Mouse (Mus musculus): ENCODE measurements around the gene Ssbp3. TPM values are rescaled to one million over a fixed set of nuclear protein-coding genes. Genes with fewer than 3 reads are reported as not detected.

Ssbp3 gene
- polyA plus RNA-seq, 1 experiment from 2014 or later = 108 TPM

- Histone ChIP-seq H3K9ac (no peak overlapping the region), H3K27ac (0 out of 2 replicates have a peak overlapping the region, but pooled peaks have one; percentile 22), H3K36me3 (peaks cover 23% of the 10 kb centered on the region), H3K4me3 (replicated peaks) (no peak overlapping the region), H3K9me3 (replicated peaks) (no peaks in the 10 kb centered on the region), H3K4me1 (peaks cover 82% of the 10 kb centered on the region), H3K4me2 (no peak overlapping the region), H3K27me3 (no peaks in the 10 kb centered on the region)
- no peak for ATAC-seq (replicated peaks; ENCODE audit: low FRiP score)
Observed at GRCm38 (mm10) chr4:106953221-106953620, 42.7 kb downstream of the Ssbp3 start.

- H3K27ac ChIP-seq = no peak overlapping the region
- no peaks in the 10 kb centered on the region for H3K9me3 ChIP-seq (replicated peaks)
- no peak overlapping the region for H3K4me2 ChIP-seq
- H3K4me1 ChIP-seq = peaks cover 82% of the 10 kb centered on the region
- no peak overlapping the region for H3K4me3 ChIP-seq (replicated peaks)
- no peaks in the 10 kb centered on the region for H3K27me3 ChIP-seq
- no peak for ATAC-seq (replicated peaks; ENCODE audit: low FRiP score)
- H3K36me3 ChIP-seq = peaks cover 23% of the 10 kb centered on the region
- H3K9ac ChIP-seq = no peak overlapping the region
- WGBS = 87% methylated on average over 5 of the region's 5 CpGs
Observed at GRCm38 (mm10) chr4:106953760-106954159, 43.3 kb downstream of the Ssbp3 start.

DNA sequence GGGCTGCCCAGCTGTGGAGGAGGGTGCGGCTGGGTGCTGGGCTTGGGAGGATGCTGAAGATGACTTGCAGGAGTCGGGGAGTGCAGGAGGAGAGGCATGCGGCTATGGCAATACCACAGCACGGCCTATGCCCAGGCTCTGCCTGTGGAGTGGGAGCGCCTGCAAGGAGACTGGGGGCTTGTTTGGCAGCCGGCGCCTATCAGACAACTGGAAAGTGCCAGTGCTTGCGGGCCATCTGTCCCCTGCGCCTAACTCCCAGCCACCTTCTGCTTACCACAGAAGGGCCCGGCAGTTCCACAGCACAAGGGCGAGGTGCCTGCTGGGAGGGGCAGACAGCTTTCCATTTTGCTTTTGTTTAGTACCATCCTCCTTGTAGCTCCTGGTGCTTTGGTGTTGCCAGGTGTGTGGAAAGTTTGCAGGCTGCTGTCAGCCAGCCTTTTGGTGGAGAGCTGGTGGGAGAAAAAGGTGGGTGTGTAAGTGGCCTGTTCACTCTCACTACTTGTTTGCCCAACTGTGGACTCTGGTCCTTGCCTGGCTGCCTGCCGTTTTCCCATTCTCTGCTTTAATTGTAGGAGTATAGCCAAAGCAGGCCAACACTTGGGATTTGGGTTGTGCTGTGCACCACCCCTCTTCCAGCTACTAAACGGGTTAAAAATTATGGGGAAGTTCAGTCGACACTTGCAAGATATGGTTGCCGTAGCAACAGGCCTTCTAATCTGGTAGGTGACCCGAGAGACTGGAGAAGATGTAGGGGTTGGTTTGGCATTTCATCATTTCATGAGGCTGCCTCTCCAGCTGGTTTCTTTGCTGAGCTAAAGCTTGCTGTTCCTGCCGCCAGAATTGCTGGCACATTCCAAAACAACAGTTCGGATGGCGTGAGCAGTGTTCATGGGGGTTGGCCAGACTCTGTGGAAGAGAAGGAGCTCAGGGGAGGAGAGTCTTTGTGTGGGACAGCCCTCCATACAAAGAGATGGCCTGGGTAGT, 45.5 kb downstream of the Ssbp3 start:
- no peak overlapping the region for H3K4me3 ChIP-seq (replicated peaks)
- peak overlapping the region; percentile 30; the same call in 1 of the 2 replicates for H3K27ac ChIP-seq
- no peaks in the 10 kb centered on the region for H3K27me3 ChIP-seq
- peaks cover 76% of the 10 kb centered on the region for H3K4me1 ChIP-seq
- H3K9ac ChIP-seq = no peak overlapping the region
- ATAC-seq (replicated peaks; ENCODE audit: low FRiP score) = 0 out of 2 replicates have a peak, but pooled peaks have one; percentile 19
- 47% methylated on average over 19 of the region's 19 CpGs for WGBS
- H3K36me3 ChIP-seq = peaks cover 18% of the 10 kb centered on the region
- H3K9me3 ChIP-seq (replicated peaks) = no peaks in the 10 kb centered on the region
- no peak overlapping the region for H3K4me2 ChIP-seq

- peaks cover 72% of the 10 kb centered on the region for H3K4me1 ChIP-seq
- no peak overlapping the region for H3K4me2 ChIP-seq
- no peak overlapping the region for H3K27ac ChIP-seq
- 50% methylated on average over 2 of the region's 2 CpGs for WGBS
- ATAC-seq (replicated peaks; ENCODE audit: low FRiP score) = no peak
- peaks cover 20% of the 10 kb centered on the region for H3K36me3 ChIP-seq
- H3K9ac ChIP-seq = no peak overlapping the region
- H3K4me3 ChIP-seq (replicated peaks) = no peak overlapping the region
- H3K9me3 ChIP-seq (replicated peaks) = no peaks in the 10 kb centered on the region
- H3K27me3 ChIP-seq = no peaks in the 10 kb centered on the region
Observed at GRCm38 (mm10) chr4:106958117-106958516, 47.6 kb downstream of the Ssbp3 start.

DNA sequence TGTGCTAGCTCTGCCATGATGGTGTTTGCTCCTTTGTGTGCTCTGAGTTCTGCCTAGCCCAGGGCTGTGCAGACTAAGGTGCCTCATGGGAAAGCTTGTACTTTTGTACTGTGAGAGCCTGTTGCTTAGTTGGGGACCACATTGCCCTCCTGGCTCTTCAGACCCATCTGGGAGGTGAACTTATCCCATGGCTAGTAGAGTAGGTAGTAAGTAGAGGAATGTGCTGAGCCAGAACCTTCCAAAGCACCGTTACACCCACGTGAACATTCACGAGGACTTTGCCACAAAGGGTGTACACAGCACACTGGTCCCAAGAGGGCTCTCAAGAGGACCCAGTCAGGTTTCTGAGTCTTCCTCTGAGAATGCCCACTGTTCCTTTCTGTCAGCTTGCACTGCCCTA, 48.1 kb downstream of the Ssbp3 start:
- Histone ChIP-seq H3K9ac (no peak overlapping the region), H3K9me3 (replicated peaks) (no peaks in the 10 kb centered on the region), H3K4me1 (peaks cover 71% of the 10 kb centered on the region), H3K27me3 (no peaks in the 10 kb centered on the region), H3K4me3 (replicated peaks) (no peak overlapping the region), H3K36me3 (peaks cover 18% of the 10 kb centered on the region), H3K4me2 (no peak overlapping the region), H3K27ac (no peak overlapping the region)
- no peak for ATAC-seq (replicated peaks; ENCODE audit: low FRiP score)
- 71% methylated on average over 3 of the region's 3 CpGs for WGBS

- H3K9me3 ChIP-seq (replicated peaks) = no peaks in the 10 kb centered on the region
- WGBS = 46% methylated on average over 12 of the region's 12 CpGs
- no peak for ATAC-seq (replicated peaks; ENCODE audit: low FRiP score)
- H3K36me3 ChIP-seq = peaks cover 8% of the 10 kb centered on the region; the same call in 1 of the 2 replicates
- no peak overlapping the region for H3K4me3 ChIP-seq (replicated peaks)
- H3K27ac ChIP-seq = no peak overlapping the region
- H3K4me2 ChIP-seq = no peak overlapping the region
- no peaks in the 10 kb centered on the region for H3K27me3 ChIP-seq
- peaks cover 72% of the 10 kb centered on the region for H3K4me1 ChIP-seq
- H3K9ac ChIP-seq = no peak overlapping the region
Observed at GRCm38 (mm10) chr4:106959506-106960302, 49.2 kb downstream of the Ssbp3 start.

- ATAC-seq (replicated peaks; ENCODE audit: low FRiP score) = no peak
- H3K9ac ChIP-seq = no peak overlapping the region
- 88% methylated on average over 2 of the region's 2 CpGs for WGBS
- no peak overlapping the region for H3K27ac ChIP-seq
- H3K4me2 ChIP-seq = no peak overlapping the region
- H3K4me3 ChIP-seq (replicated peaks) = no peak overlapping the region
- H3K27me3 ChIP-seq = no peaks in the 10 kb centered on the region
- H3K36me3 ChIP-seq = peaks cover 10% of the 10 kb centered on the region; the same call in 1 of the 2 replicates
- peaks cover 72% of the 10 kb centered on the region for H3K4me1 ChIP-seq
- no peaks in the 10 kb centered on the region for H3K9me3 ChIP-seq (replicated peaks)
Observed at GRCm38 (mm10) chr4:106960476-106960875, 50.0 kb downstream of the Ssbp3 start.

GRCm38 (mm10) chr4:106961321-106961720, 50.8 kb downstream of the Ssbp3 start:
- Histone ChIP-seq H3K27me3 (no peaks in the 10 kb centered on the region), H3K9ac (no peak overlapping the region), H3K27ac (no peak overlapping the region), H3K9me3 (replicated peaks) (no peaks in the 10 kb centered on the region), H3K4me1 (peaks cover 65% of the 10 kb centered on the region), H3K36me3 (peaks cover 16% of the 10 kb centered on the region; the same call in 1 of the 2 replicates), H3K4me2 (no peak overlapping the region), H3K4me3 (replicated peaks) (no peak overlapping the region)
- 87% methylated on average over 1 of the region's 1 CpGs for WGBS
- ATAC-seq (replicated peaks; ENCODE audit: low FRiP score) = no peak

GRCm38 (mm10) chr4:106964356-106964755, 53.9 kb downstream of the Ssbp3 start:
- WGBS = 45% methylated on average over 9 of the region's 9 CpGs
- H3K4me3 ChIP-seq (replicated peaks) = no peak overlapping the region
- H3K27ac ChIP-seq = no peak overlapping the region
- H3K9ac ChIP-seq = no peak overlapping the region
- ATAC-seq (replicated peaks; ENCODE audit: low FRiP score) = peak; percentile 45; the same call in 1 of the 2 replicates
- H3K9me3 ChIP-seq (replicated peaks) = no peaks in the 10 kb centered on the region
- peaks cover 18% of the 10 kb centered on the region; the same call in 1 of the 2 replicates for H3K36me3 ChIP-seq
- peaks cover 45% of the 10 kb centered on the region for H3K4me1 ChIP-seq
- no peak overlapping the region for H3K4me2 ChIP-seq
- H3K27me3 ChIP-seq = no peaks in the 10 kb centered on the region

DNA sequence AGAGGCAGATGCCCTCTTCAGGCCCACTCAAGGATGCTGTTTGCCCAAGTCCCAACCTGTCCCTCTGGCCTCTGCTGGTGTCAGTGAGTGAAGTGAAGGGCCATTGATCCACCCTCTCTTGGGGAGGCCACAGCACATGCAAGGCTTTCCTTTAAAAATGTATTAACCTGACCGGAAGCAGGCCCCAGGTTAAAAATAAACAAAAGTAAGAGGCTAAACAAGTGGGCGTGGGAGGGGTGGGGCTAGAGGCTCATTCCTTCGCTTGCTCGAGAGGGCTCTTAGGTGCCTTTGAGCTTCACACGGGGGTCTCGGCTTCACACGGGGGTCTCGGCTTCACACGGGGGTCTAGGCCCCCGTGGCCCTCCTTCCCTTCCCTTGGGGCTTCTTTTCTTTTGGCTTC, 54.5 kb downstream of the Ssbp3 start:
- Histone ChIP-seq H3K36me3 (peaks cover 18% of the 10 kb centered on the region; the same call in 1 of the 2 replicates), H3K4me3 (replicated peaks) (no peak overlapping the region), H3K27me3 (no peaks in the 10 kb centered on the region), H3K27ac (peak overlapping the region; percentile 18; the same call in 1 of the 2 replicates), H3K9ac (no peak overlapping the region), H3K4me1 (peaks cover 44% of the 10 kb centered on the region), H3K9me3 (replicated peaks) (no peaks in the 10 kb centered on the region), H3K4me2 (no peak overlapping the region)
- 71% methylated on average over 10 of the region's 10 CpGs for WGBS
- peak; percentile 9; the same call in 1 of the 2 replicates for ATAC-seq (replicated peaks; ENCODE audit: low FRiP score)

DNA sequence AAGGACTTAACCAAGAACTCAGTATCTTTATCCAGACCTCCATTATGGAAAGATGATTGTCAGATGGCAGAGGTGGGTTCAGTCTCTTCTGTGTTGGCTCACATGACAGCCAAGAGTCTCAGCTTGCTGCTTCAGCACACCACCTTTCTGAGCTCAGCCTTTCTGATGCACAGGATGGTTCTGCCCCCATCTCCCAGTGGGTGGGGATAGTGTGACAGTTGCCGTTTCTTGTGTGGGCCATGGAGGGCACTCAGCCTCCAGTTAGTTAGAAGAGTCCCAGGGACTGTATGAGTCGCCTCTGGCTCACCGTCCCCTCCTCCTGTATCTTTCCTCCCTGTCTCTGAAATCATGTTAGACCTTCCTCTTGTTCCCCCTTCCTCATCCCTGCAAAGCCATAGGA, 55.9 kb downstream of the Ssbp3 start:
- peaks cover 52% of the 10 kb centered on the region for H3K4me1 ChIP-seq
- H3K9me3 ChIP-seq (replicated peaks) = no peaks in the 10 kb centered on the region
- no peak overlapping the region for H3K4me2 ChIP-seq
- H3K36me3 ChIP-seq = peaks cover 18% of the 10 kb centered on the region; the same call in 1 of the 2 replicates
- WGBS = 81% methylated on average over 3 of the region's 3 CpGs
- no peaks in the 10 kb centered on the region for H3K27me3 ChIP-seq
- H3K27ac ChIP-seq = no peak overlapping the region
- H3K4me3 ChIP-seq (replicated peaks) = no peak overlapping the region
- no peak overlapping the region for H3K9ac ChIP-seq
- ATAC-seq (replicated peaks; ENCODE audit: low FRiP score) = no peak

DNA sequence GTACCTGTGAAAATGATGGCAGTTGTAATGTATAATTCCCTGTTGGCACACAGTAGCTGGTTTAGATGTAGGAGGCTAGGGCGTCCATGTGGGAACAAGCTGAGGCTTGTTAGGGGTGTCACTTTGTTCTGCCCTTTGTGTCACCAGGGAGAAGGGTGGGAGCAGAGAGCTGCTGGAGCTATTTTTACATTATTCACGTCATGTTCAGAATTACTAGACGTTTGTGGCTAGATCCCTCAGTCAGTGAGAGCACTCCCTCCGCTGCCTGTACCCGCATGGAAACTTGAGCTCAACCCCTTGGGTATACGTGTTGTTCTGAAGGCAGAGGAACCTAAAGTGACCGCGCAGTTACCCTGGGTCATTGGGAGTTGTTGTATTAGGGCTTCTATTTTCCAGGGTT, 58.4 kb downstream of the Ssbp3 start:
- Histone ChIP-seq H3K4me2 (no peak overlapping the region), H3K27me3 (no peaks in the 10 kb centered on the region), H3K4me1 (peaks cover 68% of the 10 kb centered on the region), H3K27ac (no peak overlapping the region), H3K9ac (no peak overlapping the region), H3K4me3 (replicated peaks) (no peak overlapping the region), H3K9me3 (replicated peaks) (no peaks in the 10 kb centered on the region), H3K36me3 (peaks cover 14% of the 10 kb centered on the region; the same call in 1 of the 2 replicates)
- WGBS = 49% methylated on average over 8 of the region's 8 CpGs
- no peak for ATAC-seq (replicated peaks; ENCODE audit: low FRiP score)
